Mouse (Mus musculus) kidney, embryonic 16.5 days (tissue): Measurements from ENCODE around the gene Cyp2g1. TPM values are rescaled to one million over a fixed set of nuclear protein-coding genes. Genes with fewer than 3 reads are reported as not detected.
A peak's percentile ranks its signal among the peaks of the same experiment; 100 is the strongest.

Experiments
- ATAC-seq: fragments of 200-750 bp; cut with Nextera tagmentation; 2 replicates; pipeline ENCODE4 v1.8.0; 2017; ENCODE audit warnings: moderate TSS enrichment; ENCODE audit not compliant: low FRiP score, low TSS enrichment
- H3K27ac ChIP-seq: fragments of 300-500 bp; sonication (generic); 2 replicates; pipeline ENCODE4 v1.5.1; 2014; ENCODE audit warnings: low read length
- H3K27me3 ChIP-seq: fragments of 300-500 bp; sonication (generic); 2 replicates; pipeline ENCODE4 v1.6.1; 2014; ENCODE audit warnings: low read length, control low read depth, mixed read lengths; ENCODE audit not compliant: insufficient read depth
- H3K36me3 ChIP-seq: fragments of 300-500 bp; sonication (generic); 2 replicates; pipeline ENCODE4 v1.6.1; 2014; ENCODE audit warnings: low read length, control low read depth, mixed read lengths; ENCODE audit not compliant: insufficient read depth
- H3K4me1 ChIP-seq: fragments of 300-500 bp; sonication (generic); 2 replicates; pipeline ENCODE4 v1.6.1; 2014; ENCODE audit warnings: low read length, control low read depth, mixed read lengths; ENCODE audit not compliant: insufficient read depth
- H3K4me2 ChIP-seq: fragments of 300-500 bp; sonication (generic); replicated peaks from 2 replicates; pipeline ENCODE4 v1.6.1; 2014; ENCODE audit warnings: low read depth, low read length
- H3K4me3 ChIP-seq: fragments of 300-500 bp; sonication (generic); 2 replicates; pipeline ENCODE4 v1.5.1; 2014; ENCODE audit warnings: mild to moderate bottlenecking, low read length
- H3K9ac ChIP-seq: fragments of 300-500 bp; sonication (generic); replicated peaks from 2 replicates; pipeline ENCODE4 v1.6.1; 2014; ENCODE audit warnings: low read length
- H3K9me3 ChIP-seq: fragments of 300-500 bp; sonication (generic); 2 replicates; pipeline ENCODE4 v1.6.1; 2016; ENCODE audit warnings: low read length, control low read depth
- WGBS: fragments of 180-500 bp; shearing (Covaris S2); extraction: QIAGEN DNeasy Blood & Tissue Kit; methylation state at CpG from one replicate; pipeline ENCODE4 v1.1.7; 2014; 5-methylcytosine and 5-hydroxymethylcytosine counted together
- polyA plus RNA-seq: library from polyadenylated mRNA; unstranded; fragments of >200 nt; fragmentation: Nextera tagmentation; extraction: Ambion mirVana; gene quantifications from 2 replicates; pipeline ENCODE4 v1.2.1, GENCODE M21; 2015

The Cyp2g1 gene
- not detected in 2 replicates for polyA plus RNA-seq

GRCm38 (mm10) chr7:26808592-26808991 is at the start of gene Cyp2g1:
Gene Cyp2g1 (plus strand): TSS chr7:26808892.
- H3K9ac ChIP-seq = no peak within 1 kb of the TSS
- no peak for ATAC-seq
- H3K4me3 ChIP-seq = no peak within 1 kb of the TSS
- H3K4me2 ChIP-seq = no peak within 1 kb of the TSS
- H3K4me1 ChIP-seq = no peaks in the 10 kb centered on the region
- H3K27ac ChIP-seq = no peak within 1 kb of the TSS
- no peaks in the 10 kb centered on the region for H3K36me3 ChIP-seq
- H3K27me3 ChIP-seq = no peaks in the 10 kb centered on the region
- WGBS = 85% methylated on average over 2 of the region's 2 CpGs
- no peaks in the 10 kb centered on the region for H3K9me3 ChIP-seq

- 64% methylated on average over 1 of the region's 1 CpGs for whole genome bisulfite sequencing
- no peak overlapping the region for H3K4me3 ChIP-seq
- H3K27me3 ChIP-seq = no peaks in the 10 kb centered on the region
- H3K9ac ChIP-seq = no peak overlapping the region
- H3K9me3 ChIP-seq = no peaks in the 10 kb centered on the region
- H3K4me1 ChIP-seq = no peaks in the 10 kb centered on the region
- H3K4me2 ChIP-seq = no peak overlapping the region
- H3K27ac ChIP-seq = no peak overlapping the region
- no peak for ATAC-seq
- no peaks in the 10 kb centered on the region for H3K36me3 ChIP-seq
Measured at GRCm38 (mm10) chr7:26767084-26767483, 41.6 kb upstream of the Cyp2g1 start.

GRCm38 (mm10) chr7:26769881-26770470 is 38.7 kb upstream of the Cyp2g1 start:
- Histone ChIP-seq H3K9ac (no peak overlapping the region), H3K4me2 (no peak overlapping the region), H3K4me3 (no peak overlapping the region), H3K27me3 (no peaks in the 10 kb centered on the region), H3K27ac (no peak overlapping the region), H3K4me1 (no peaks in the 10 kb centered on the region), H3K36me3 (no peaks in the 10 kb centered on the region), H3K9me3 (no peaks in the 10 kb centered on the region)
- 76% methylated on average over 9 of the region's 9 CpGs for WGBS
- no peak for ATAC-seq

GRCm38 (mm10) chr7:26772866-26773586 is 35.7 kb upstream of the Cyp2g1 start:
- WGBS = 89% methylated on average over 3 of the region's 3 CpGs
- H3K9ac ChIP-seq = no peak overlapping the region
- H3K9me3 ChIP-seq = no peaks in the 10 kb centered on the region
- H3K4me2 ChIP-seq = no peak overlapping the region
- no peak overlapping the region for H3K4me3 ChIP-seq
- H3K4me1 ChIP-seq = no peaks in the 10 kb centered on the region
- no peaks in the 10 kb centered on the region for H3K36me3 ChIP-seq
- no peaks in the 10 kb centered on the region for H3K27me3 ChIP-seq
- no peak for ATAC-seq
- no peak overlapping the region for H3K27ac ChIP-seq

- Histone ChIP-seq H3K4me3 (no peak overlapping the region), H3K27me3 (no peaks in the 10 kb centered on the region), H3K4me2 (no peak overlapping the region), H3K9me3 (no peaks in the 10 kb centered on the region), H3K36me3 (no peaks in the 10 kb centered on the region), H3K27ac (no peak overlapping the region), H3K4me1 (no peaks in the 10 kb centered on the region), H3K9ac (no peak overlapping the region)
- 9% methylated on average over 5 of the region's 6 CpGs for WGBS
- peak; percentile 54 for ATAC-seq
Measured at GRCm38 (mm10) chr7:26775866-26776265, 32.8 kb upstream of the Cyp2g1 start.

- H3K4me2 ChIP-seq = no peak overlapping the region
- H3K27ac ChIP-seq = no peak overlapping the region
- no peaks in the 10 kb centered on the region for H3K27me3 ChIP-seq
- H3K9ac ChIP-seq = no peak overlapping the region
- H3K4me3 ChIP-seq = no peak overlapping the region
- no peaks in the 10 kb centered on the region for H3K36me3 ChIP-seq
- WGBS = 46% methylated on average over 2 of the region's 2 CpGs
- H3K9me3 ChIP-seq = no peaks in the 10 kb centered on the region
- no peaks in the 10 kb centered on the region for H3K4me1 ChIP-seq
- no peak for ATAC-seq
Measured at GRCm38 (mm10) chr7:26777806-26778205, 30.9 kb upstream of the Cyp2g1 start.

GRCm38 (mm10) chr7:26778474-26778873 is 30.2 kb upstream of the Cyp2g1 start:
- WGBS = 36% methylated on average over 6 of the region's 6 CpGs
- Histone ChIP-seq H3K4me1 (no peaks in the 10 kb centered on the region), H3K9ac (no peak overlapping the region), H3K9me3 (no peaks in the 10 kb centered on the region; the same call in 1 of the 2 replicates), H3K27me3 (no peaks in the 10 kb centered on the region), H3K4me3 (no peak overlapping the region), H3K27ac (no peak overlapping the region), H3K36me3 (no peaks in the 10 kb centered on the region), H3K4me2 (no peak overlapping the region)
- ATAC-seq = no peak

GRCm38 (mm10) chr7:26779799-26780416 is 28.8 kb upstream of the Cyp2g1 start:
- 88% methylated on average over 5 of the region's 5 CpGs for WGBS
- no peaks in the 10 kb centered on the region for H3K27me3 ChIP-seq
- no peak overlapping the region for H3K4me3 ChIP-seq
- H3K4me2 ChIP-seq = no peak overlapping the region
- no peaks in the 10 kb centered on the region for H3K4me1 ChIP-seq
- no peak overlapping the region for H3K9ac ChIP-seq
- H3K9me3 ChIP-seq = no peaks in the 10 kb centered on the region; the same call in 1 of the 2 replicates
- H3K36me3 ChIP-seq = no peaks in the 10 kb centered on the region
- no peak overlapping the region for H3K27ac ChIP-seq
- no peak for ATAC-seq

- Histone ChIP-seq H3K36me3 (no peaks in the 10 kb centered on the region), H3K4me3 (no peak overlapping the region), H3K4me1 (no peaks in the 10 kb centered on the region), H3K4me2 (0 out of 2 replicates have a peak overlapping the region, but pooled peaks have one; percentile 4), H3K27ac (no peak overlapping the region), H3K9ac (no peak overlapping the region), H3K9me3 (no peaks in the 10 kb centered on the region; the same call in 1 of the 2 replicates), H3K27me3 (no peaks in the 10 kb centered on the region)
- WGBS = 12% methylated on average over 11 of the region's 11 CpGs
- ATAC-seq = no peak
Measured at GRCm38 (mm10) chr7:26780510-26780909, 28.2 kb upstream of the Cyp2g1 start.
